Mouse (Mus musculus) CD8-positive naive resting alpha-beta T cell, adult 57 days (primary cell): ENCODE data around the gene Myh3. TPM values are rescaled to one million over a fixed set of nuclear protein-coding genes. Genes with fewer than 3 reads are reported as not detected.

ENCODE experiments used
- total RNA-seq: library from RNA; stranded (reverse); gene quantifications from one replicate; pipeline ENCODE4 v1.2.4, GENCODE M21; 2023

The Myh3 gene
- total RNA-seq: not detected

GRCm38 (mm10) chr11:67078000-67078399, at the start of gene Myh3:
Gene Myh3, plus strand, starts transcription at chr11:67078300.

GRCm38 (mm10) chr11:67052321-67052952, 25.7 kb upstream of the Myh3 start, which contains the start of the genes Adprm and Sco1:
Gene Adprm, minus strand, starts transcription at chr11:67052594.
Gene Sco1, plus strand, starts transcription at chr11:67052670.

Other genes starting within 250 kb of the Myh3 start
- not detected for gene Pirt, start 166.3 kb upstream of the Myh3 start, total RNA-seq
- not detected for gene Tmem238l, start 121.7 kb upstream of the Myh3 start, total RNA-seq
- 0.64 TPM for gene Tmem220, start 53.1 kb upstream of the Myh3 start, total RNA-seq
- gene Adprm, start 25.7 kb upstream of the Myh3 start, total RNA-seq: 41.7 TPM
- 13.0 TPM for gene Sco1, start 25.6 kb upstream of the Myh3 start, total RNA-seq
- gene Myh2, start 92.7 kb downstream of the Myh3 start, total RNA-seq: not detected
- gene Myh1, start 121.8 kb downstream of the Myh3 start, total RNA-seq: not detected
- gene Myh4, start 159.7 kb downstream of the Myh3 start, total RNA-seq: not detected
- gene Myh8, start 198.8 kb downstream of the Myh3 start, total RNA-seq: not detected
- 0.15 TPM for gene Myh13, start 243.4 kb downstream of the Myh3 start, total RNA-seq